Mouse (Mus musculus) C2C12 (cell line): Measurements from ENCODE around the gene Fezf1. TPM values are rescaled to one million over a fixed set of nuclear protein-coding genes. Genes with fewer than 3 reads are reported as not detected.

Source experiments
- H3K27me3 ChIP-seq: one replicate; pipeline ENCODE4 v1.6.1; 2011; ENCODE audit not compliant: control insufficient read depth, insufficient read depth, insufficient read length
- H3K36me3 ChIP-seq: one replicate; pipeline ENCODE4 v1.6.1; 2011; ENCODE audit not compliant: control insufficient read depth, insufficient read depth
- H3K4me3 ChIP-seq: one replicate; pipeline ENCODE4 v1.5.1; 2011; ENCODE audit warnings: mild to moderate bottlenecking, control low read depth; ENCODE audit not compliant: poor library complexity, insufficient read depth, severe bottlenecking
- H3K79me2 ChIP-seq: one replicate; pipeline ENCODE4 v1.6.1; 2011; ENCODE audit not compliant: control insufficient read depth, insufficient read depth
- H3K79me3 ChIP-seq: one replicate; pipeline ENCODE4 v1.6.1; 2011; ENCODE audit warnings: low read depth, control low read depth
- H3ac ChIP-seq: one replicate; pipeline ENCODE3; 2011; ENCODE audit warnings: low read depth; ENCODE audit not compliant: control insufficient read depth, insufficient read length
- CEBPB ChIP-seq: IDR thresholded peaks from one replicate; pipeline ENCODE4 v1.6.1; 2011; ENCODE audit warnings: low read depth, mild to moderate bottlenecking, control low read depth, moderate library complexity
- CTCF ChIP-seq: IDR thresholded peaks from one replicate; pipeline ENCODE4 v1.5.1; 2011; ENCODE audit not compliant: control insufficient read depth, insufficient read depth, insufficient read length
- FOSL1 ChIP-seq: IDR thresholded peaks from one replicate; pipeline ENCODE4 v1.8.0; 2011; ENCODE audit warnings: mild to moderate bottlenecking, low read length; ENCODE audit not compliant: poor library complexity, insufficient read depth, severe bottlenecking
- MAX ChIP-seq: IDR thresholded peaks from one replicate; pipeline ENCODE4 v1.6.1; 2011; ENCODE audit warnings: mild to moderate bottlenecking, control low read depth
- MYOD1 ChIP-seq: IDR thresholded peaks from one replicate; pipeline ENCODE4 v1.6.1; 2011; ENCODE audit warnings: low read depth; ENCODE audit not compliant: control insufficient read depth, insufficient read length
- MYOG ChIP-seq: IDR thresholded peaks from one replicate; pipeline ENCODE4 v1.6.1; 2011; ENCODE audit not compliant: control insufficient read depth, insufficient read length; ENCODE audit errors: extremely low read depth
- USF1 ChIP-seq: IDR thresholded peaks from one replicate; pipeline ENCODE4 v1.6.1; 2011; ENCODE audit warnings: low read depth, mild to moderate bottlenecking, control low read depth, moderate library complexity
- polyA plus RNA-seq: library from polyadenylated mRNA; unstranded; fragments of >200 nt; fragmentation: generic; extraction: Trizol; gene quantifications from one replicate; pipeline ENCODE4 v1.2.1, GENCODE M21; 2012; ENCODE audit warnings: missing spikeins

Gene Fezf1
- polyA plus RNA-seq, 1 experiment = not detected

DNA sequence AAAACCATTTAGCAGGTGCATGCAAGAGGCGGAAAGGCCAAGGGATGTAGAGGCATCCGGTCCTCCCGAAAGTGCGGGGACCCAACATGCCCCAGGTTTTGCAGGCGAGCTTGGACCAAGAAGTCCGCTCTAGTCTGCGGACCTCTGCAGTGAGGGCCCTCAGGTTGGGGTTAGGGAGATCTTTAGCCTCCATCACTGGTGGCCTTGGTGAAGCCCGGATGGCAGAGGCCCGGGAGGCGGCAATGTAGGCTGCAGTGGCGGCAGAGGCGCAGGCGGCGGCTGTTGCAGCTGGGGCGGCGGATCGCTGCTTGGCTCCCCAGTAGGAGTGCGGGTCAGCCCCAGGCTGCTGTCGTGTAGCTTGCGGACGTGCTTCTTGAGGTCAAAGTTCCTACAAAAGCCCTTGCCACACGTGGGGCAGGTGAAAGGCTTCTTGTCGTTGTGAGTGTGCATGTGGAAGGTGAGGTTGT, 2.6 kb downstream of the Fezf1 start:
- H3K79me2 ChIP-seq = no peaks in the 10 kb centered on the region
- H3ac ChIP-seq = no peak overlapping the region
- H3K27me3 ChIP-seq = peaks cover 6% of the 10 kb centered on the region
- no peaks in the 10 kb centered on the region for H3K79me3 ChIP-seq
- no peaks in the 10 kb centered on the region for H3K36me3 ChIP-seq
- TF ChIP-seq MAX (no peak), CEBPB (no peak), FOSL1 (no peak), MYOG (no peak), USF1 (no peak), MYOD1 (no peak), CTCF (no peak)
- H3K4me3 ChIP-seq = no peak overlapping the region

- Histone ChIP-seq H3K79me2 (no peaks in the 10 kb centered on the region), H3K4me3 (no peak overlapping the region), H3K36me3 (no peaks in the 10 kb centered on the region), H3ac (no peak overlapping the region), H3K79me3 (no peaks in the 10 kb centered on the region), H3K27me3 (peaks cover 6% of the 10 kb centered on the region)
- no peak for TF ChIP-seq CTCF
- TF ChIP-seq FOSL1 = no peak
- TF ChIP-seq CEBPB = no peak
- TF ChIP-seq MYOG = no peak
- no peak for TF ChIP-seq USF1
- TF ChIP-seq MAX = no peak
- TF ChIP-seq MYOD1 = no peak
Measured at GRCm38 (mm10) chr6:23245121-23245520, 3.0 kb downstream of the Fezf1 start.

DNA sequence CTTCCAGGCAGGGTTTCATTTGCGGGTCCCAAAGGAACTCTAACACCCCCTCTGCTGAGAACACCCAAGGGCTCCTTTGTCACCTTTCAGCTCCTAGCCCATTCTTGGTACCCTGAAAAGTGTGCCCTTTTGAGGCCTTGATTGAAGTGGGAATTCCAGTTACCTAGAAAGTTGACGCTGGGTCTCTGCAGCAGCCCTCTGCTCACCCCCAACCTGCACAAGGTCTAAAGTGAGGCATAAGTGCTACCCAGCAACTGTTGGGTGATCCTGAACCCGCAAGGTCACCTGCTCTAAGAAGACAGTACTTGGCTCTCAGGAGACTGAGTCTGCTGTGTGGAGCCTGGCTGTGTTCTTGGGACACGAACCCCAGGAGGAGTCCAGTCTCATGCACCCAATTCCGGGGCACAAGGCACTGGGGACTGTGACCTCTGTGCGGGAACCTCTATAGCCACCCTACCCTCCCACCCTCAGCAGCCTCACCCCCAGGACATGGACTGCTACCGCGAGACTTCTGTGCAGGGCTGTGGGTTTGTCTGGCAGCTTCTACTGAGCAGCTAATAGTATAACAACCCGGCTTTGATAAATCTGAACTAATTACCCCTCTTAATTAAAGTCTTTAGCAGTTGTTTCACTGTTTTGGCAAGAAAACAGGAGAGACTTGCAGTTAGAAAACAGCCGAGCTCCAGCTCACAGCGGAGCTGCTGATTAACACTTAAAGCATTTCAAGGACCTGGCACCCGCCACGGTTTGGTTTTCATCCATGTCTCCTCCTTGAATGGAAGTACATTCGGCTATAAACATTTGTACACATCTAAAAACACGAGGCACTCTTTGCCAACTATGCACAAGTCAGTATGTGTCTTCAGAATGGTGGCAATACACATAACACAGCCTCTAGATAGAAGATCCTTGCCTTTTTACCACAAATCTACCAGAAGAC, 4.1 kb downstream of the Fezf1 start:
- no peaks in the 10 kb centered on the region for H3K79me2 ChIP-seq
- no peaks in the 10 kb centered on the region for H3K79me3 ChIP-seq
- H3K4me3 ChIP-seq = no peak overlapping the region
- TF ChIP-seq CTCF (no peak), FOSL1 (no peak), CEBPB (no peak), MAX (no peak), USF1 (no peak), MYOD1 (no peak), MYOG (no peak)
- no peak overlapping the region for H3ac ChIP-seq
- peaks cover 6% of the 10 kb centered on the region for H3K27me3 ChIP-seq
- no peaks in the 10 kb centered on the region for H3K36me3 ChIP-seq

- Histone ChIP-seq H3K79me3 (no peaks in the 10 kb centered on the region), H3K79me2 (no peaks in the 10 kb centered on the region), H3K4me3 (no peak overlapping the region), H3K36me3 (no peaks in the 10 kb centered on the region), H3K27me3 (no peaks in the 10 kb centered on the region), H3ac (no peak overlapping the region)
- TF ChIP-seq USF1 (no peak), MAX (no peak), CEBPB (no peak), CTCF (no peak), MYOG (no peak), MYOD1 (no peak), FOSL1 (no peak)
Measured at GRCm38 (mm10) chr6:23211499-23211898, 36.7 kb downstream of the Fezf1 start.

GRCm38 (mm10) chr6:23207791-23208190, 40.4 kb downstream of the Fezf1 start:
- no peaks in the 10 kb centered on the region for H3K79me3 ChIP-seq
- no peaks in the 10 kb centered on the region for H3K27me3 ChIP-seq
- H3K36me3 ChIP-seq = no peaks in the 10 kb centered on the region
- no peak overlapping the region for H3ac ChIP-seq
- H3K4me3 ChIP-seq = no peak overlapping the region
- TF ChIP-seq MAX = no peak
- no peak for TF ChIP-seq MYOG
- TF ChIP-seq FOSL1 = no peak
- no peak for TF ChIP-seq MYOD1
- no peak for TF ChIP-seq USF1
- no peaks in the 10 kb centered on the region for H3K79me2 ChIP-seq
